Mouse (Mus musculus): ENCODE measurements at regions not wholly inside any gene's neighbourhood (a gene's known extent, or its start where the extent isn't known, plus 50 kb on each side); places are given as distances from the start of the nearest gene placed in this dataset.

DNA sequence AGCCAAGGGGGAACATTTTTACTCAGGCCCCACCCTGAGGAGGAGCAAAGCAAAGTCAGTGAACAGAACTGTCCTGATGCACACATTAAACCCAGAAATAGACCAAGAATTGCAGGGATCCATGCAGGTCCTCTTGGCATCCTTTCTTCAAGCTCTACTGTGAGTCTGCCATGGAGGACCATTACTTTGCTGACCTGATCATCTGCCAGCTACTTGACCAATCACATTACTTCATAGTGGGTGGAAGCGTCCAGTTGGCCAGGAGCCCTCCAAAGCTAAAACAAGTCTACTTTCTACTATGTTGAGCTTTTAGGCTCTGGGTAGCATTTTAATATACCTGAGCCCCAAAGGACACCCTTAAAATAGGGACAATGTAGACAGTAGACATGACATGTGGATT, 98.6 kb upstream of the Lgalsl start:
- DNase-seq (ENCODE audit: low spot score in 2 of 2): no peak

DNA sequence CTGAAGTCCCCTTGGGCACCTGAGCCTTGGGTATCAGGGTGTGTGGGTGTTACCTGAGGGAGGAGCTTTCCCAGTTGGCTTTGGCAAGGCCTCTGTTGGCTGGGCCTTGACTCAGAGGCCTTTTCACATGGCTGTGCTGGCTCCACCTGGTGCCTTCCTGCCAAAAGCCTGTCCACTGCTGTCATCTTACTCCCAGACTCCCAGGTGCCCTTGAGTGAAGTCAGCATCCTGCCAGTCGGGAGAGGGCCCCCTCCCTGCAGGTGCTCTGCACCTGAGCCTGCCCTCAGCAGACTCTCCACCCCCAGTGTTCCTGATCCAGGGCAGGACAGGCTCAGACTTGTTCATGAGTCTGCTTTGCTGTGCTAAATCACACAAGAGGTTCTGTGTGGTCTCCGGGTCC, 99.2 kb upstream of the Lgalsl start:
- DNase-seq (ENCODE audit: low spot score in 2 of 2): no peak

GRCm38 (mm10) chr11:20930573-20930972, 99.7 kb upstream of the Lgalsl start:
- no peak for DNase-seq (ENCODE audit: low spot score in 2 of 2)

DNA sequence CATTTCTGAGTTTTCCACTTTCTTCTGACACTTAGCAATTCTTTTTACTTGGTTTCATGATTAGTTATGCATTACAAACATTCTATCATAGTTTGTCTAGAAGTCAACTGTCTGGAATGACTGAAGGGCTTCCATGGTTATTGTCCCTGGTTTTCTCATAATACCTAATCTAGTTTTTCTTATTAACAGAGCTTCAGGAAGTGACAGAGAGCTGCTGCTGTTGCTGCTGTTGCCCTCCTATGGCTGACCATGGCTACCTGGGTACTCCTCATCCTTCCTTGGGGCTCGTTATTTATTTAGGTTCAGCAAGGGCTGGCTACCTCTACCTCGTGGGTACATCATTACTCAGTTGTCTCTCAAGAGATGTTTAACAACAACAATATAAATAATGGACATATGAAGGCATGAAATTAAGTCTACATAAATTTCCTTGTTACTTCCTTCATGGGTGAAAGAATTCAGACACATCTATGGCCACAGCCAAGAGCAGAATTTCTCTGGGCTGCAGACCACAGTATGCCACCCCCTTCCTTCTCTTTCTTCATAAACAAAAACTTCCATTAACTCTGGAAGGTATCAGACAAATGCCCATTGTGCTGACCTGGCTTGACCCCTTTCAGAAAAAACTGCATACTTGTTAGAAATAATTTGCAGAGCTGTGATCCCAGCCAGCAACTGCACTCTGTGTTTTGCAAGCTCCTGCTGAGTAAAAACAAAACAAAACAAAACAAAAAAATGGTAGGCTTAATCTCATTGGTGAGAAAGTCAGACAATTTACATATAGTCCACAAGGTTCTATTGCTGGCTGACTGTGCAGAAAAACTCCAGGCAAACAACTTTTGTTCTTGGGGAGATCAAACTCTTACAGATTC, 103.6 kb upstream of the Lgalsl start:
- no peak for DNase-seq (ENCODE audit: low spot score in 2 of 2)

- DNase-seq (ENCODE audit: low spot score in 2 of 2): no peak
These were observed 104.2 kb upstream of the Lgalsl start for GRCm38 (mm10) chr11:20935063-20935370.

GRCm38 (mm10) chr11:20935910-20936309, 105.1 kb upstream of the Lgalsl start:
- no peak for DNase-seq (ENCODE audit: low spot score in 2 of 2)

DNA sequence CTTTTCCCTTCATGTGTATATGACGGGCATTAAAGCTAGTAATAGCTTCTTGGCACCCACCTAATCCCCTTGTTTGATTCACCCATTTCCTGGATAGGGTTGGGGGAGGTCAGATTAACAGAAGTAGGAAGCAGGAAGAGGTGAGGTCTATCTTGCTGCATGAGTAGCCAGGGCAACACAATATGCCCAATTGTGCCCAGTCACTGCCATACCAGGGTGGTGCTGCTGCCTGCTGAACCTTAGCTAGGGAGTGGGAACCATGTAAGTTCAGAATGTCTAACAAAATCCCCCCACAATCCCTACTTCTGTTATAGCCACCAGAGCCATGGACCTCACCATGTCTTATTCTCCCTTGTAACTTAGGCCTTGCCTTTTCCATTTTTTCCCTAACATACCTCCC, 106.1 kb upstream of the Lgalsl start:
- DNase-seq (ENCODE audit: low spot score in 2 of 2): no peak

DNA sequence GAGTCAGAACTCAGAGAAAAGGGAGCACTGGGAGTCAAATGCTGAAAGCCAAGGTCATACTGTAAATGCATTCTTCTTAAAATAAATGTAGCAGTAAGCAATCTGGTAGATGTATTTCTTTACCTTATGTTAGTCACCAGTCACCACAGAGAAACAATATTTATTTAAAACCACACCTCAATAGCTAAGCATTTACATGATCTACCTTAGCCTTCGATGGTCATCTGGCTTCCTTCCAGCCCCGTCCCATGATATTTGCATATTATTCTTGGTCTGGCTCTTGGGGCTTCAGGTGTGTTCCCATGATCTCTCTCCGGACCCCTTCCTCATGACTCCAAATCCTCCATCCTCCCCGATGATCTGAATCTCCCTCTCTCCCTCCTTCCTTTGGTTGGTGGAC, 107.1 kb upstream of the Lgalsl start:
- DNase-seq (ENCODE audit: low spot score in 2 of 2): no peak

DNA sequence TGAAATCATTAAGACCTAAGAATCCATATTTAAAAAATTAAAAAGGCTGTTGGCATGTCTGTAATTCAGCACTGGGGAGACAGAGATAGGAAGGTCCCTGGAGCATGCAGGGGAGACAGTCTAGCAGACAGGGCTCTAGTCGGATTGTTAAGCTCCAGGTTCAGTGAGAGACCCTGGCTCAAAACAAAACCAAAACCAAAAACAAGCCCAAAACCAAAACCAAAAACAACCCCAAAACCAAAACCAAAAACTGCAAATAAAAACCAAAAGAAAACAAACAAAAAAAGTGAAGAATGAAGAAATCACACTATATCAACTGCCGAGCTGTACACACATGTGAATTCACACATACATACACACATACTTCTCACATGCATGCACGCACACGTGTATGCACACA, 108.8 kb upstream of the Lgalsl start:
- no peak for DNase-seq (ENCODE audit: low spot score in 2 of 2)

DNA sequence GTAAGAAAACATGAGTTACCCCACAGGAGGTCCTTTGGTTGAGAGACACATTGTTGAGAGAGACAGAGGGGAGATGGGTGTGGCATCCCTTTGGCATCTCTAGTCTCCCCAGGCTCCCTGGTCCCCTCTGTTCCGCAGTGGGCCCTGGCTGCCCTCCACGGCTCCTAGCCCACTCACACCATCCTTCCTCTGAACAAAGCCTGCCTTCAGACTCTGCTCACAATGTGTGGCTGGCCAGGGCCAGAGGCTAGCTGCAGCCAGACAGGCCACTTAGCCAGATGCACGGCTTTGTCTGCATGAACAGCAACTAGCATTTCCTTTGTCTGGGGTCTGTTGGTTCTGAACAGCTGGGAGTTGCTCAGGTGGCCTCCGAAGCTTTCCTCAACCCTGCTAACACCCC, 110.7 kb upstream of the Lgalsl start:
- DNase-seq (ENCODE audit: low spot score in 2 of 2): peak in 1 of 2 experiments; percentile 7

DNA sequence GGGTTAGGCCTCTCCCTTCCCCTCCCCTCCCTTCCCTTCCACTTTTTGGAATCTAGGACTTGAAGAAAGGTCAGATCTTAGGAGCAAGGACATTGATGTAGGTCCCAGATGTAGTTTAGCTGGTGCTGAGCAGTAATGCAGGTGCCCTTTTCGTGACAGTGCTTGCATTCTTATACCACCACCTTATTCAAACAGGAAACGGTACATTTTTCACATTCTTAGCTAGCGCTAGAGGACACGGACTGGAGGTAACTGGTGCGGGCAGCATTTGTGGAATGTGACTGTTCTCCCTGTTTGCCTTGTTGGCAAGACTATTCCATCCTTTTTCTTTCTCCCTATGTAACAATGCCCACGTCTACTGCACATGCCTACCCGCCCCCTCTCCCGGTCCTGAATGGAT, 124.7 kb upstream of the Lgalsl start:
- no peak for DNase-seq (ENCODE audit: low spot score in 2 of 2)

GRCm38 (mm10) chr11:20957766-20958165, 126.9 kb upstream of the Lgalsl start:
- DNase-seq (ENCODE audit: low spot score in 2 of 2): no peak

DNA sequence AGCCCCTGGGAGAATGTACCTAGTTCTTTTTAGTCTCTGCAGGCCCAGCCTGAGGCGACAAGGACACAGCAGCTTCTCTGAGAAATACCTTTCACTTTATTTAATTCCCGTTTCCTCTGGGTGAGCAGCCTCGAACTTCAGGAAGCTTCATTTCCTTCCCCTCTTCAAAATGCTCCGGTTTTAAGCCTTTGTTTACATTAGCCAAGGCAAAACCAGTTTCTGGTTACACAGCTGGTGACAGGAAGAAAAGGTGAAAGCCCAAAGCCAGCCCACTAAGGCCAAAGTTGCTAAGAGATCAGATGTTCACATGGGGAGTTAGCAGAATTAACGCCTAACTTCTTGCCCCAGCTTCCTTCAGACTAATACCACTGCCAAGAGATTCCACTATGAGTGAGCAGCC, 127.4 kb upstream of the Lgalsl start:
- no peak for DNase-seq (ENCODE audit: low spot score in 2 of 2)

- no peak for DNase-seq (ENCODE audit: low spot score in 2 of 2)
These were observed 129.2 kb upstream of the Lgalsl start for GRCm38 (mm10) chr11:20960066-20960465.

DNA sequence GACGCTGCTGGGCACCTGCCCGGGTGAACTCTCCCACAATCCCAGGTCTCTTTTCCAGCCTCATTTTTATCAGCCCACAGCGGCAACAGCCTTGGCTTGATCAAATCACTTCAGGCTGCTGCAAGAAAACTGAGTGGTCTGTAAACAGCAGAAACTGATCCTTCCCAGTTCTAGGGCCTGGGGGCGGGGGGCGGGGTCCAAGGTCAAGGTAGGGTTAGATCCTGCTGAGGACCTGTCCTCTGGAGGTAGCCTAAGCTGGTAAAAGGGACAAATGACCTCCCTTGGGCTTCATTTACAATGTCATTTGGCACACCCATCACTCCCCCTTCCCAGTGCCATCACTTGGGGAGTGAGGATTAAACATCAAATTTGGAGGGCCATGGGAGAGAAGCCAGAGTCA, 129.9 kb upstream of the Lgalsl start:
- no peak for DNase-seq (ENCODE audit: low spot score in 2 of 2)

DNA sequence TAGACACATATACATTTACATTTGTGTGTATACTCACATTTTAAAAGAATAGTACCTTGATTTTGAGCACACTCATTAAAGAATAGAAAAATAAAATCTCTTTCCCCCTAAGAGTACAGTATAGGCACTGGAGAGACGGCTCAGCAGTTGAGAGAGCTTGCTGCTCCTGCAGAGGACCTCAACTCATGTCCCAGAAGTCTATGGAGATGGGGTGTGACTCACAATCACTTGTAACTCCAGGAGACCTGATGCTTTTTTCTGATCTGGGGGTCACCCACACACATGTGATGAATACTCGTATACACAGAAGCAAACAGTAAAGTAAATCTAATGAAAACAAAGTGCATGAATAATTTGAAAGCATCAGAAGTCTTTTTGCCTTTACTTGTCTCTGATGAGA, 129.5 kb upstream of the Peli1 start:
- DNase-seq (ENCODE audit: low spot score in 2 of 2): no peak

DNA sequence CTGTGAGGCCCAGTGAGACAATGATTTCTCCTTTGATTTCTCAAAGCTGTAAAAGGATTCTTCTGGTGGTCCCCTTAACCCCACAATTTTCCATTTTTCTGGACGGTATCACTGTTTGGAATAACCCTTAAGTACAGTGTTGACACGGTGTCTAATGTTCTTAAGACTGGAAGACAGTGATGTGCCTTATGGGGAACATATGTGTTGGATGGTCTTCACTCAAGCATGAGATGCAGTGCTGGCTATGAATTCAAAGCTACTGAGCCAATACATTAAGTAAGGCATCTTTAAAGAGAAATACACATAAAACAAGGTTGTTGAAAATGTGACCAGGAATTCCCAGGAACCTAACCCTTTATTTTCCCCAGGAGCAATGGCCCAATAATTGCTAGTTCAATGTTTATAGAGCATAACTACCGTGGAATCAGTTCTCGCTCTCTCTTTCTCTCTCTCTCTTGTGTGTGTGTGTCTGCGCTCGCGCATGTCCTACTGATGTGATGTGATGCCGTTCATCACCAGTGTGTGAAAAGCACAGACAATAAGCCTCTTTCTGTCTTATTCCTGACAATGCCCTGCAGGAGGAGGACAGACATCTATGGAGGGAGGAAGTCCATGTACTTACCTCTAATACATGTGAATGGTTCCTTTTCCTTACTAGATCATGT, 125.4 kb upstream of the Peli1 start:
- no peak for DNase-seq (ENCODE audit: low spot score in 2 of 2)

GRCm38 (mm10) chr11:20967321-20967984, 123.6 kb upstream of the Peli1 start:
- DNase-seq (ENCODE audit: low spot score in 2 of 2): no peak

DNA sequence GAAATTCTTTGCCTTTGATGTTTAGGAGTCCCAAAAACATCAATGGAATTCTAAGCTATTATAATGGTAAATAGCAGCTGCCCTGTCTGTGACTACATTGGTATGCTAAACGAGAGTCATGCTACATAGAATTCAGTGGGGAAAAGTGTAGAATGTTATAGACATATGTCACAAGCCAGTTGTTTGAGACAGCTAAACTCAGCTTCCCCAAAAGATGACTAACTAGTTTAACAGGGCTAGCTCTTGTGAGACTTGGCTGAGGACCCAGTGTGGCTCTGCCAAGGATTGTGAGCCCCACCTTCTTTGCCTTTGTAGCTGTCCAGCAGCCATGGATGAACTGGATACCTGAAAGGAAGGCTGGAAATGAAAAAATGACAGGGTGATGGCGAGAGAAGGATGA, 122.8 kb upstream of the Peli1 start:
- DNase-seq (ENCODE audit: low spot score in 2 of 2): no peak

DNA sequence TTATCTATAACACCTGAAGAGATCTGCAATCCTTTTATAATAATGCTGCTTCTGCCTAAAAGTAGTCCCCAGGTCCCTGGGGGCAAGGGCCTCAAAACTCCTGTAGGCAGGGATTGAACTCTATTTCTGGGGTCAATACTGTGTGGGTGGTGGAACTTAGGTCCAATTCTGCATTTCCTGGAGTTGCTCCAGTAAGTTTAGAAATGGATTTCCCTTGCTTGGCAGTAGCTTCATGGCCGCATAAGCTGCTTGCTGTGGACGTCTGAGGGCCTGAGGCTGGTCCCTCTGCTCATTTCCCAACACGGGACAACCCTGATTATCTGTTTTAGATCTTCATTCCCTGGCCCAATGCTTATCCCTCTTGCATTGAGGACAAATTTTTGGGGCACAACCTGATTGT, 118.0 kb upstream of the Peli1 start:
- DNase-seq (ENCODE audit: low spot score in 2 of 2): no peak

DNA sequence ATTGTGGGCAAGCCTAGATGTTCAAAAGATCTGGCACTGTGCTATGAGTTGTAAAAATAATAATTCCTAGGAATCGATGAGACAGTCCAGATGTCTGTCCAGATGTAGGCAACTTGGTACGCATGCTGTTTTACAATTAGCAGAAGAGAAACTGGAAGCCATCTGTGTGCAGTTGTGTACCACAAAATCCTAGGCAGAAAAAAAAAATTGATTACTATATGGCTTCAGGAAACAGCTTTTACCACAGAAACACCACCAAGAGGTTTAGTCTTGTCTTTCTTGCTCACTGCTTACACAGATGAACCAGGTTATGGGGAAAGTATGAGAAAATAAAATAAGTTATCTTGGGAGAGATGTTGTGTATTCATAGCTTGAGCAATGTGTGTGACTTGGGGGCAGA, 109.5 kb upstream of the Peli1 start:
- DNase-seq (ENCODE audit: low spot score in 2 of 2): no peak

- DNase-seq (ENCODE audit: low spot score in 2 of 2): no peak
These were observed 109.1 kb upstream of the Peli1 start for GRCm38 (mm10) chr11:20982010-20982409.

- no peak for DNase-seq (ENCODE audit: low spot score in 2 of 2)
These were observed 108.6 kb upstream of the Peli1 start for GRCm38 (mm10) chr11:20982500-20982899.

Data from frontal cortex, postnatal 25 days (tissue).